Mouse (Mus musculus) lung, embryonic 15.5 days (tissue): ENCODE results near the gene Cyb561. TPM values are rescaled to one million over a fixed set of nuclear protein-coding genes. Genes with fewer than 3 reads are reported as not detected.

ENCODE experiments used
- ATAC-seq: fragments of 200-750 bp; cut with Nextera tagmentation; 2 replicates; pipeline ENCODE4 v1.8.0; 2017; ENCODE audit warnings: moderate number of reproducible peaks, borderline replicate concordance; ENCODE audit not compliant: low FRiP score, low TSS enrichment; ENCODE audit errors: extremely low read depth
- H3K27ac ChIP-seq: fragments of 300-500 bp; sonication (generic); 2 replicates; pipeline ENCODE4 v1.5.1; 2015; ENCODE audit warnings: moderate library complexity, mild to moderate bottlenecking, inconsistent platforms
- H3K27me3 ChIP-seq: fragments of 300-500 bp; sonication (generic); 2 replicates; pipeline ENCODE4 v1.6.1; 2015; ENCODE audit warnings: inconsistent platforms
- H3K36me3 ChIP-seq: fragments of 300-500 bp; sonication (generic); 2 replicates; pipeline ENCODE4 v1.6.1; 2015; ENCODE audit warnings: inconsistent platforms
- H3K4me1 ChIP-seq: fragments of 300-500 bp; sonication (generic); 2 replicates; pipeline ENCODE4 v1.6.1; 2015; ENCODE audit warnings: inconsistent platforms
- H3K4me2 ChIP-seq: fragments of 300-500 bp; sonication (generic); 2 replicates; pipeline ENCODE4 v1.6.1; 2015; ENCODE audit warnings: inconsistent platforms, mild to moderate bottlenecking, moderate library complexity
- H3K4me3 ChIP-seq: fragments of 300-500 bp; sonication (generic); 2 replicates; pipeline ENCODE4 v1.5.1; 2015; ENCODE audit warnings: mild to moderate bottlenecking, inconsistent platforms
- H3K9ac ChIP-seq: fragments of 300-500 bp; sonication (generic); 2 replicates; pipeline ENCODE4 v1.6.1; 2015; ENCODE audit warnings: inconsistent platforms
- H3K9me3 ChIP-seq: fragments of 300-500 bp; sonication (generic); 2 replicates; pipeline ENCODE4 v1.6.1; 2016; ENCODE audit warnings: inconsistent platforms
- WGBS: fragments of 180-500 bp; shearing (Covaris S2); methylation state at CpG from one replicate; pipeline ENCODE4 v1.1.7; 2015; 5-methylcytosine and 5-hydroxymethylcytosine counted together
- polyA plus RNA-seq: library from polyadenylated mRNA; unstranded; fragments of >200 nt; fragmentation: Nextera tagmentation; extraction: Ambion mirVana; gene quantifications from 2 replicates; pipeline ENCODE4 v1.2.1, GENCODE M21; 2015

Gene Cyb561
- polyA plus RNA-seq, 1 experiment from 2014 or later, result 39.8 TPM

DNA sequence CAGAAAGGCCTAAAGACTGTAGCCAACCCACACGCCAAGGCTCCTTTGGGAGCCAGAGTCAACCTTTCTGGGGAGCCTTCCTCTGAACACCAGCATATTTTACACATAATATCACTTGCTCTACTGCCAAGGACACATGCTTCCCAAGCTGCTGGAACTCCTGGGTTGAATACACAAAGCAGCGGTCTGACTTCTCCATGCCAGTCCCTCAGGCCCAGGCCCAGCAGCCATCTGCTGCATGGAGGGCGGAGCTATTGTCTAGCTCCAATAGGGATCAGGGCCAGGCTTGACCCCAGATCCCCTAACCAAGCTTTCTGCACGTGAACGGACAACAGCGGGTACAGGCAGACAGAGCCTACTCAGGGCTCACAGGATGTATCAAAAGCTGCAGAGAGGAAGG, 18.3 kb downstream of the Cyb561 start:
- H3K4me2 ChIP-seq, result no peak overlapping the region
- peaks cover 17% of the 10 kb centered on the region for H3K4me1 ChIP-seq
- H3K27ac ChIP-seq, result 0 out of 2 replicates have a peak overlapping the region, but pooled peaks have one; percentile 67
- no peaks in the 10 kb centered on the region for H3K9me3 ChIP-seq
- H3K4me3 ChIP-seq, result no peak overlapping the region
- no peak overlapping the region for H3K9ac ChIP-seq
- no peak for ATAC-seq
- WGBS, result 57% methylated on average over 6 of the region's 6 CpGs
- no peaks in the 10 kb centered on the region for H3K36me3 ChIP-seq
- no peaks in the 10 kb centered on the region for H3K27me3 ChIP-seq

DNA sequence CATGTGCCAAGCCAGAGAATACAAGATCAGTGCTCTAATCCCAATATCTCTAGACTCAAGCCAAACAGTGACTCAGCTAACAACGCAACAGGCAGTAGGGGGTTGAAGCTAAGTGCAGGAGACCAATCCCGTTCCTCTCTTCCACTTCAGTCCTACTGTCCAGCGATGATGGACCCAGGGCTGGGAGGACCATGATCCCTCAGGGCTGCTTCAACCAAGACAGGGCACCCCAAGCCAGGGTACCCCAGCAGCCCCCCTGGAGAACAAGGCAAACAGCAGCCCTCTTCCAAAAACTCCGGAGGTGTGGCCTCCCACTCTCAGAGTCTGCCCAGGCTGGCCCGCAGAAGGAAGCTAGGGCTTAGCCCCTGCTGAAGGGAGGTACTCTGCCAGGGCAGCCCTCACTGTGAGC, 18.8 kb downstream of the Cyb561 start:
- Histone ChIP-seq H3K9ac (no peak overlapping the region), H3K27ac (peak overlapping the region; percentile 67), H3K27me3 (no peaks in the 10 kb centered on the region), H3K4me3 (no peak overlapping the region), H3K9me3 (no peaks in the 10 kb centered on the region), H3K36me3 (no peaks in the 10 kb centered on the region), H3K4me1 (peaks cover 17% of the 10 kb centered on the region), H3K4me2 (no peak overlapping the region)
- no peak for ATAC-seq
- 46% methylated on average over 5 of the region's 5 CpGs for WGBS

DNA sequence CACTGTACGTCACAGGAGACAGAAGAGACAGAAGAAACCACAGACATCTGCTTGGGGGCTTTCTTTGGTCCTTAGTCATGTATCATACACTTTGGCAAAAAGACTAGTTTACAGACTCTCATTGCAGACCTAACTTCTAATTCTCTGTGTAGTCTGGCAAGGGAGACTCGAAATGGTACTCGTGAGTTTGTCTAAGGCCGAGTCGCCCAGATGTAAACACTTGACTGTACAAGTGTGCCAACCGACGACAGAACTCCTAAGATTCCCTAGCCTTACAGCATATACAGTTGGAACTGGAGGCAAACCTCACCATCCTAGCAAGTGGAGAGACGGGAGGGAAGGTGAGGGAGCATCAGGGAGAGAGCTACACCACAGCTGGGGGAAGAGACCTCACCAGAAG, 19.4 kb downstream of the Cyb561 start:
- H3K27me3 ChIP-seq, result no peaks in the 10 kb centered on the region
- 41% methylated on average over 8 of the region's 8 CpGs for WGBS
- H3K9me3 ChIP-seq, result no peaks in the 10 kb centered on the region
- peak overlapping the region; percentile 67 for H3K27ac ChIP-seq
- H3K36me3 ChIP-seq, result no peaks in the 10 kb centered on the region
- no peak overlapping the region for H3K4me2 ChIP-seq
- H3K4me1 ChIP-seq, result peaks cover 17% of the 10 kb centered on the region
- no peak for ATAC-seq
- no peak overlapping the region for H3K4me3 ChIP-seq
- no peak overlapping the region for H3K9ac ChIP-seq

DNA sequence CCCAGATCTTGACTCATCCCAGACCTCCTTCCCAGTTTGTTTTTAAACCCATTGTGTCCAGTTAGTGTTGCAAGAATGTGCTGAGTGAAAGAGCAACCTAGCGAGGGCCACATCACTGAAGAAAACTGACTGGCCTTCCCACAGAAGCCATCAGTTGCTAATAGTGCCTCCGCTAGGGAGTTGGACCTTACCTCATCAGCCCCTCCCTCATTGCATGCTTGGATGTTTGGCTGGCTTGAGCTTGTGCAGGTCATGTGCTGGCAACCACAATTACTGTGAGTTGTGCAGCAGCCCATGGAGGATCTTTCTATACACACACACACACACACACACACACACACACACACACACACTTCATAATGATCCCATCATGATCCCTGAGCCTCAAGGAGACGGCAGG, 21.8 kb downstream of the Cyb561 start:
- ATAC-seq, result no peak
- whole genome bisulfite sequencing, result 82% methylated on average over 3 of the region's 3 CpGs
- H3K4me2 ChIP-seq, result no peak overlapping the region
- H3K4me1 ChIP-seq, result peaks cover 20% of the 10 kb centered on the region
- H3K9me3 ChIP-seq, result no peaks in the 10 kb centered on the region
- H3K36me3 ChIP-seq, result no peaks in the 10 kb centered on the region
- H3K9ac ChIP-seq, result no peak overlapping the region
- no peaks in the 10 kb centered on the region for H3K27me3 ChIP-seq
- no peak overlapping the region for H3K27ac ChIP-seq
- no peak overlapping the region for H3K4me3 ChIP-seq

DNA sequence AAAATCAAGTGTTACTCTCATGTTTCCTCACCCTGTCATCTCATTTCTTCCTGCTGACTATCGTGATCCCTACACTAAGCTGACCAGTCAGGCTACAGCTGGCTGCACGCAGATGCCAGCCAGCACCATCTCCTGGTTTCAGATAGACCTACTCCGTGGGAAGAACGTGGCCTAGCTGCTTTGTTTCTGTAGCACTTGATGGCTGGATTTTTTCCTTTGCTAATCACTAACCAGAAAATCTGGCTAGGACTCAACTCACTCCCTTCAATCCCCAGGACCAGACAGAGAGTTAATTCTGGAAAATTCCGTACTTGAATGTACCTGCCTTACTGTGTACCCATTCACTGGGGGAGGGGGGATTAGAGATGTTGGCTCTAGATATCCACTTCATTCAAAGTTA, 25.0 kb downstream of the Cyb561 start:
- Histone ChIP-seq H3K27me3 (no peaks in the 10 kb centered on the region), H3K9ac (no peak overlapping the region), H3K36me3 (peaks cover 12% of the 10 kb centered on the region; the same call in 1 of the 2 replicates), H3K27ac (no peak overlapping the region), H3K4me2 (no peak overlapping the region), H3K4me1 (peaks cover 4% of the 10 kb centered on the region), H3K9me3 (no peaks in the 10 kb centered on the region), H3K4me3 (no peak overlapping the region)
- ATAC-seq, result no peak
- WGBS, result 64% methylated on average over 5 of the region's 5 CpGs

DNA sequence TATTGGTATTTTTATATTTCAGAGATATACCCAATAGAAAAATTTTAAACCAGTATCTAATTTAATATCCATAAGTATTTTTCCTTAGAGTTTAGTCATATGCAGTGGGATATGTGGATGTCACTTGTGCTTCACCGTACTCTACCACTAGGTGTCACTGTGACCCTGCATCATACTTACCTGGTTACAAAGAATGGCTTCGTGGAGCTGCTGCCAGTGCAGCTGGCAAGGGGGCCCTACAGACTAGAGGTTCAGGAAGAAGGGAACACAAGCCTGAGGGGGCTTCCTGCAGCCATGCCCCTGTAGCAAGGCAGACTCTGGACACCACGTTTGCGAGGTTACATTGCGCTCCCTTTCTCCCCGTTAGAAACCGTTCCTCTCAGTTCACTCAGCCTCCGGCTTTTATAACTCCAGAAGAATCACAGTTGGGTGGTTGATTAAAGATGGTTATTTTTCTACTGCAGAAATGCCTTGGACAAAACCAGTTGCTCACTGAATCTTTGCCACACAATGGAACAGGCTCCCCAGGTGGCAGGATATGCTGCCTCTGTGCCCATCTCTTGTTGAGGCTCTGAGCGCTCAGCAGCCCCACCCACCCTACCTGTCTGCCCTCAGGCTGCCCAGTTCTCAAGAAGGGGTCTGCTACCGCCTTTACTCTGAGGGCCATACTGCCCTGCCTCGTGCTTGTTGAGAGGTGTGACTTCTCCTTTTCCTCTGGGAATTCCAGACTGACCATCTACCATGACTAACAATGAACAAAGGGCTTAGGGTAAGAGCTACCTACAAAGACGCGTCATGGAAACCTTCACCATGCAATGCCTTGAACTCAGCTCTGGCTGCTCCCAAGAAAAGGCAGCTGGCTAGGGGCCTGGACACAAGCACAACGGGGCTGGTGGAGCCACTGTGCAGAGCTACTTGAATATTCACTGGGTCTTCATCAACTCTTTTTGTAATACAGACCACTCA, 25.8 kb downstream of the Cyb561 start:
- Histone ChIP-seq H3K9me3 (no peaks in the 10 kb centered on the region), H3K9ac (no peak overlapping the region), H3K4me2 (no peak overlapping the region), H3K4me1 (peaks cover 4% of the 10 kb centered on the region), H3K27me3 (no peaks in the 10 kb centered on the region), H3K4me3 (no peak overlapping the region), H3K36me3 (peaks cover 20% of the 10 kb centered on the region), H3K27ac (no peak overlapping the region)
- ATAC-seq, result 0 out of 2 replicates have a peak, but pooled peaks have one; percentile 35
- 54% methylated on average over 14 of the region's 14 CpGs for WGBS

DNA sequence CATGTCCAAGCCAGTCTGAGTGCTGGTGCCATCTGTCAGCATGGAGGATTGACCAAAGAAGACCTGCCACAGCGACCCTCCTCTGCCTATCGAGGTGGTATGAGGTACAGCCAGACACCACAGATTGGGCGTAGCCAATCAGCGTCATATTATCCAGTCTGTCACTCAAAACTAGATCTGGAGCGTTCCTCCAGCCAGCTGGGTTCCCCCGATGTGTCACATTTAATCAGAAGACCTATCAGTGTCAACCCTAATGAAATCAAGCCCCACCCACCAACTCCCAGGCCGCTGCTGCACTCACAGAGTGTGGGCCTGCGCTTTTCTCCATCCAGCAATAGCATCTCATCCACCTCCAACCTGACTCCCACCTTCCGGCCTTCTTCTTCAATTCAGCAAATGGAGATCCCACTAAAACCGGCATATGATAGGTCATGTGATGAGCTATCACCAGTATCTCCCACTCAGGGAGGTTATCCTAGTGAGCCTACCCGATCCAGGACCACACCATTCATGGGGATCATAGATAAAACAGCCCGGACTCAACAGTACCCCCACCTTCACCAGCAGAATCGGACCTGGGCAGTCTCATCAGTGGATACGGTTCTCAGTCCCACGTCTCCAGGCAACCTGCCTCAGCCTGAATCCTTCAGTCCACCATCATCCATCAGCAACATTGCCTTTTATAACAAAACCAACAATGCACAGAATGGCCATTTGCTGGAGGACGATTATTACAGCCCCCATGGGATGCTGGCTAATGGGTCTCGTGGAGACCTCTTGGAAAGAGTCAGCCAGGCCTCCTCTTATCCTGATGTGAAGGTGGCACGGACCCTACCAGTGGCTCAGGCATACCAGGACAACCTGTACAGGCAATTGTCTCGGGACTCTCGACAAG, 30.1 kb downstream of the Cyb561 start:
- Histone ChIP-seq H3K36me3 (peaks cover 48% of the 10 kb centered on the region), H3K27me3 (no peaks in the 10 kb centered on the region), H3K4me1 (peaks cover 4% of the 10 kb centered on the region), H3K9me3 (no peaks in the 10 kb centered on the region), H3K4me3 (no peak overlapping the region), H3K27ac (no peak overlapping the region), H3K4me2 (no peak overlapping the region), H3K9ac (no peak overlapping the region)
- 92% methylated on average over 20 of the region's 20 CpGs for WGBS
- no peak for ATAC-seq

DNA sequence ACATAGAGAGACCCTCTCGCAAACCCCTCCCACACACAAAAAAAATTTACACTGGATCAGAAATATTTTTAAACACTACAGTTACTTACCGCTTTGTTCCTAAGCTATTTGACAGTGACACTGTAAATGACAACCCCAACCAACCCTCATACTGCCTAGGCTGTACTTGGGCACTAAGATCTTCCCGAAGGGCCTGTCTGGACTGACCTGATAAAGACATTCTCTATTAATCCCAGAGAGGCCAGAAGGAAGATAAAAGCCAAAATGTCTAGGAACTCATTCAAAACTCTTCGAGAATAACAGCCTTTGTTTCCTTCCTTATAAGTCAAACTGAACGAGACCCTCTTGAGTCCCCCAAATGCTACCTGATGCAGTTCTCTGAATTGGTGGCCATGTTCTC, 31.9 kb downstream of the Cyb561 start:
- Histone ChIP-seq H3K27ac (no peak overlapping the region), H3K36me3 (peaks cover 59% of the 10 kb centered on the region), H3K27me3 (no peaks in the 10 kb centered on the region), H3K4me1 (no peaks in the 10 kb centered on the region), H3K4me2 (no peak overlapping the region), H3K4me3 (no peak overlapping the region), H3K9ac (no peak overlapping the region), H3K9me3 (no peaks in the 10 kb centered on the region)
- 83% methylated on average over 5 of the region's 5 CpGs for WGBS
- no peak for ATAC-seq

DNA sequence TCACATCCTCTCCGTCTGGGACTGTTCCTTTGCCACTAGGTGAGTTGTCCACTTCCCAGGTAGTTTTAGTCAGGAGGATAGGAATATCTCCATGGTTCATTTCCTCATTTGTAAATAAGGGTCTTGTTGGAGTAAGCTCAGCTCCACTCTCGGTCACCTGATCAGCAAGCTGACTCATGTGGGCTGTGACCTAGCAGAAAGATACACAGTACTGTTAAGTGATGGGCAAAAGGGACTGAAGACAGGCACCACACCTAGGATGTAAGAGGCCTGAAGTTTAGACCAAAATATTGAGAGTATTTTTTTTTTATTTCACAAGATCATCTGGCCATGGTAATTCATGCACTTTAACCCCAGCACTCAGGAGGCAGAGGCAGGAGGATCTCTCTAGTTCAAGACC, 32.3 kb downstream of the Cyb561 start:
- H3K9me3 ChIP-seq, result no peaks in the 10 kb centered on the region
- no peak overlapping the region for H3K4me2 ChIP-seq
- H3K36me3 ChIP-seq, result peaks cover 59% of the 10 kb centered on the region
- H3K27ac ChIP-seq, result no peak overlapping the region
- no peaks in the 10 kb centered on the region for H3K27me3 ChIP-seq
- H3K4me3 ChIP-seq, result no peak overlapping the region
- ATAC-seq, result no peak
- no peak overlapping the region for H3K9ac ChIP-seq
- H3K4me1 ChIP-seq, result no peaks in the 10 kb centered on the region
- 84% methylated on average over 2 of the region's 2 CpGs for WGBS

DNA sequence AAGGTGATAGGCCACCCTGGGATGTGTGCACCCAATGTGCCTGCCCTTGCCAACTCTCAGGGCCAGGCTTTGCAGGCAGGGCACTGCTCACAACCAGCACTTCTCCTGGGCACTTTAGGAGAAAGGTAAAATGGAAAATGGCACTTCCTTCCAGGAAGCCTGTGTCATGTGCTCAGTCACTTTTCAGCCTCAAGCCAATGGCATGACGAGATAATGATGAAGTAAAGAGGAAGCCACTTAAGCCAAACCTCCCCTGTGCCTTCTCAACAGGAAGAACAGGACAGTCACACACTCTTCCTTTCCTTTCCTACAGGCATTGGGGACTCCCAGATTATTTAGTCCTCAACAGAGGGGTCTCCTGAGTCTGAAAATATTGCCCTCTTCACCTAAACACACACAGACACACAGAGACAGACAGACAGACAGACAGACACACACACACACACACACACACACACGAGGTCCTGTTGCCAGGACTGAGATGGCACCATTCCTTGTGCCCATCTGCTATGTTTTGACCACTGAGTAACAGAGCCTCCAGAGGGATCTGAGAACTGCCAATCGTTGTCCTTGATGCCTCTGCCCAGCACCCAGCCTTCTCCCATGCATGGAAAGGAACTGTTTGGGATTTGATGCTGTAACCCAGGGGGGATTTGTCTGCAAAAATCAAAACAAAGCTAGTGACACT, 32.9 kb downstream of the Cyb561 start:
- Histone ChIP-seq H3K36me3 (peaks cover 61% of the 10 kb centered on the region), H3K4me1 (no peaks in the 10 kb centered on the region), H3K27ac (no peak overlapping the region), H3K4me3 (no peak overlapping the region), H3K9me3 (no peaks in the 10 kb centered on the region), H3K9ac (no peak overlapping the region), H3K27me3 (no peaks in the 10 kb centered on the region), H3K4me2 (no peak overlapping the region)
- ATAC-seq, result no peak
- WGBS, result 78% methylated on average over 3 of the region's 3 CpGs

DNA sequence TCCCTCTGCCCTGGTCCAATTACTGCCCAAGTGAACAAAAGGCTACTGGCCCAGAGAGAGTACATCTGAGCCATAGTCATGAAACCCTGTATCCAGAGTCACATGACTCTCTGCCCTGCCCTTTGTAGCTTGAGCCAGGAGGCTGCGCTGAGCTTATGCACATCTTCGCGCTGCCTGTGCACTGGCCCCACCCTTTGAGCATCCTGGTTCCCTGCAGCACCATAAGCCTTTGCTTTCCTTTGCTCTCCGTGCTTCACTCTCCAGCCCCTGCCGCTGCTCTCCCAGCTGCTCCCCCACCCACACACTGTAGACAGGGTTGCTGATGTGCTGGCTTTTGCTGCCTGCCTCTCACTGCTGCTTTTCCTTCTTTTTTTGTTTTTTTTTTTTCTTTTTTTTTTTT, 39.6 kb downstream of the Cyb561 start:
- Histone ChIP-seq H3K9ac (no peak overlapping the region), H3K4me3 (no peak overlapping the region), H3K4me1 (no peaks in the 10 kb centered on the region), H3K36me3 (peaks cover 30% of the 10 kb centered on the region; the same call in 1 of the 2 replicates), H3K9me3 (no peaks in the 10 kb centered on the region), H3K27ac (no peak overlapping the region), H3K27me3 (no peaks in the 10 kb centered on the region), H3K4me2 (no peak overlapping the region)
- WGBS, result 67% methylated on average over 5 of the region's 5 CpGs
- ATAC-seq, result no peak
